Mouse (Mus musculus) spleen, postnatal 36 days (tissue): ENCODE data around the gene Tacc2.
"Not testable (repeated sequence)": the region's sequence is repeated elsewhere in the genome, so short reads cannot be mapped to it uniquely, and the experiment has no call there.

Source experiments
- DNase-seq, 2 experiments: peaks; one replicate each; pipeline ENCODE4 v3.0.0; 2022; ENCODE audit warnings: low spot score in 2 of 2, mixed read lengths in 1 of 2

Gene Tacc2

DNA sequence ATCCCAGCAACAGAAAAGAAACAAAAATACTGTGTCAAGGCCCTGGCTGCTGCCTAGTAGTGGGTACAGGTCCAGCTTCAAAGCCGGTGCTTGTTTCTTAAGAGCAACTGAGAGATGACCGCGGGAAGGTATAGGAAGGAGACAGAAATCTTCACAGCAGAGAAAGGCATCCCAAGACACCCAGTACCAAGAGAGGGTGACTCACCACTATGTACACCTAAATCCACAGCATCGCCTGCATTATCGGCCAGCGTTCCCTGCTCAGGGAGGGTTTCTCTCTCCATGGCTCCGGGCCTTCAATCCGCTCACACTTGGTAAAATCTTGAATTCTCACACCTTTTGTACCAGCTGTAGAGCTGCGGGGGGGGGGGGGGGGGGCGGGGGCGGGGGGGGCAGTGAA lies 4.4 kb upstream of the Tacc2 start, which contains the start of gene Nsmce4a:
Gene Nsmce4a, minus strand, starts transcription at position 298 of the 400 bp plus-strand sequence.
- no peak for DNase-seq

DNA sequence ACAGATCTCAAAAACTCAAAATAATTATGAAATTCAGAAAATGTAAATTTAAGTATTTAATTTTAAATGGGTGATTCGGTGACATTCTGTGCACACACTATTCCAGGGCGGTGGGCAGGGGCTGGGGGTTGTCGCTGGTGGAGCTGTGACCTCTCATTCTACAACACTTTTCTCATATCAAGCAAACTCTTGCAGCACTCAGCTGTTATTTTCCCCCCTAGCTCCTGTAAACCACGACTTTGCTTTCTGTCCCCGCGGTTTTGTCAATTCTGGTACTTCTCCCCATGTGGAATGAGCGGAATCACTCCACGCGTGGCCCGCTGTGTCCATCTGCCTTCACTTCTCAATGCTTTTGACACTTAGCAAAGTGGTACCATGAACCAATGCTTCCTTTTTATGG lies 3.5 kb upstream of the Tacc2 start:
- DNase-seq: no peak

DNA sequence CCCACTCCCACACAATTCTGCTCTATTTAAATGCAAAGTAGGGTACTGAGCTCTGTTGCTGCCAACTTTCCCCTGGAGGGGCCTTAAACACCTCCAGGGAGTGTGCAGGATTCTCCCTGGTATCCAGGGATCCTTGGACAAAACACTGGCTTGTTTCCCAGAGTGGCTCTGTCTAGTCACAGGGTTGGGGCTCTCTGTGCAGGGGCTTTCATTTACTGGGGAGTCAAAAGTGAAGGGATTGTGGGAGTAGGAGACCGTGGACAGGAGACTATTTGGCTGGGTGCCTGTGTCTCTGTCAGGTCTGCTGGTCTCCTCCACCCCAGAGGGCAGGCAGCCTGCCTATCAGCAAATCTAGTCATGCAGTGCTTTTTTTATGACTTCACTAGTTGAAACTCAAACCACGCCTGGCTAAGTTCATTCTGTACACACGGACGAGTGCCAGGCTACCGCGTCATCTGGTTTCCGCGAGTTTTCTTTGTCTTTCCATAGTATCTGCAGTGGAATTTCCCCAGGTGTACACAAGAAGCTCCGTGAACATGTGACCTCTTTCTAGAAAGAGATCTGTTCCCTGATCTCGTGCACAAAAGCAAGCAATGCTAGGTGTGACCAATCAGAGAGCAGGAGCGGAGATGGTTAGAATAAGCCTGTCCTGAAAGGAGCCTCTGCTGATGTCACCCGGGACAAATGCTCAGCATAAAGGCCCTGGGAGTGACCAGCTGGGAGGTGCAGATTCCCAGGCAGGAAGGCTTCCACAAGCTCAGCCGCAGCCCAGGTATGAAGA lies 2.8 kb upstream of the Tacc2 start:
- no peak for DNase-seq

DNA sequence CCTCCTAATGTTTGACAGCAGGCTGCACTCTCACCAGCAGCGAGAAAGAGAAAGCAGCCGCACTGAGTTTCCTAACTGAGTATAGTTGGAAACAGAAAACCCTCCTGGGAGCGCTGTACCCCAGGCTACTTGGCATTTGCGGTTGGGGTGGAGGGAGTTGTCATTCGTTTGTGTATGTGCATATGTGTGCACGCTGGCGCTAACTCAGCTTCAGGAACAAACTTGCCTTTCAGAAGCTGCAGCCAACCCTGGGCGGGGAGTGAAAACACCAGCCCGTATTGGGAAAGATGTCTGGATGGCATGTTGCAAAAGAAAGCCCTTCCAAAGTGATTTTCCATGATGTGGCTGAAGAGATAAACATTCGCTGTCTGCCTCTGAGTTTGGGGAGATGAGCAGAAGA lies 257 bp upstream of the Tacc2 start:
- no peak for DNase-seq

DNA sequence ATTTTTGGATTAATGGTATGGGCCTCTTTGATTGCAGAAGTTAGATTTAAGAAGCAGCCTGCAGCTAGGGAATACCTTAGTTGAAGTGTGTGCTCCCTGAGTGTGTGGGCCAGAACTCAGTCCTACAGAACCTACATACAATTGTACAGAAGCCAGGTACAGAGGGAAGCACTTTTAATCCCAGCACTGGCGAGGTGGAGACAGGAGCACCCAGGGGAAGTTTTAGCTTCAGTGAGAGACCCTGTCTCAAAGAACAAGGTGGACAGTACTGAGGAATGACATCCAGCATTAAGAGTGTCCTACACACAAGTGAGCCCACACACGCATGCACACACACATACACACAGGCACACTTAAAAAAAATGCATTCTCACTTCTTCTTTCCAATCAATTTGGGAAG lies 828 bp downstream of the Tacc2 start:
- DNase-seq: no peak

DNA sequence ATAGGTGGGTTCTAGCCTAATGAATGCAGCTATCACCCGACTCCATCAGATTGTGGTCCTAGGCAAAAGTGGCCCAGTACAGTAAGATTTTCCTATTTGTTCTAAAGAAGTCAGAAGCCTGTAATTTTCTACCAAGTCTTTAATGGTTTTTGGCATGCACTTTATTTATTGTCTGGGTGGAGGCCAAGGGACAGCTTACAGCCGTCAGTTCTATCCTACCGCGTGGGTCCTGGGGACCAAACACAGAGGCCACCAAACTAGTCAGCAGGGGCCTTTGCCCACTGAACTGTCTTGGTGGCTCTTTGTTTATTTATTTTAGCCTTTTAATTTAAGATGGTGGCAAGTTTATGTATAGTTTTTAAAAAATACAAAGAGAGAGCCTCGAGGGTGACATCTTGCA lies 1.4 kb downstream of the Tacc2 start:
- DNase-seq: no peak

DNA sequence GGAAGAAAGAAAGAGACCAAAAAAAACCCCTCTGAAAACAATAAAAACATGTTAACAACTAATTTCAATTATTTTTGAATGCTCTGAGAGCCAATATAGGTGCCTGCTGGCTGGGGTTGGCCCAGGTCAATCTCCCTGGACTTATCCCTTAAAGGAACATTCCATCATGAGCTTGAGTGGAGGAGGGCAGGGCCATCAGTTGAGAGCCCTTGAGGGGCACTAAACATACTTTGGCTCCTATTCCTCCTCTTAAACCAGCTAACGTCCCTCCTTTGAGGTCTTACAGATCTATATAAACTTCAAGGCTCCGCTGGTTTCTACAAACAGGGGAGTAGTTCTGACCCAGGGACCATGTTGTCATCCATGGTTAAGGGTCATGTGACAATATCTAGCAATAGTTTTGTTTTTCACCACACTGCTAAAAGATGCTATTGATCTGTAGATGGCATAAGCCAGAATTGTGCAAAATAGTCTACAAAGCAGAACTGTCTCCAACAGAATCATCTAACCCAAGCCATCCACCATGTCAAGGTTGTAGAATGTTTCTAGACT lies 9.4 kb downstream of the Tacc2 start:
- DNase-seq: no peak

DNA sequence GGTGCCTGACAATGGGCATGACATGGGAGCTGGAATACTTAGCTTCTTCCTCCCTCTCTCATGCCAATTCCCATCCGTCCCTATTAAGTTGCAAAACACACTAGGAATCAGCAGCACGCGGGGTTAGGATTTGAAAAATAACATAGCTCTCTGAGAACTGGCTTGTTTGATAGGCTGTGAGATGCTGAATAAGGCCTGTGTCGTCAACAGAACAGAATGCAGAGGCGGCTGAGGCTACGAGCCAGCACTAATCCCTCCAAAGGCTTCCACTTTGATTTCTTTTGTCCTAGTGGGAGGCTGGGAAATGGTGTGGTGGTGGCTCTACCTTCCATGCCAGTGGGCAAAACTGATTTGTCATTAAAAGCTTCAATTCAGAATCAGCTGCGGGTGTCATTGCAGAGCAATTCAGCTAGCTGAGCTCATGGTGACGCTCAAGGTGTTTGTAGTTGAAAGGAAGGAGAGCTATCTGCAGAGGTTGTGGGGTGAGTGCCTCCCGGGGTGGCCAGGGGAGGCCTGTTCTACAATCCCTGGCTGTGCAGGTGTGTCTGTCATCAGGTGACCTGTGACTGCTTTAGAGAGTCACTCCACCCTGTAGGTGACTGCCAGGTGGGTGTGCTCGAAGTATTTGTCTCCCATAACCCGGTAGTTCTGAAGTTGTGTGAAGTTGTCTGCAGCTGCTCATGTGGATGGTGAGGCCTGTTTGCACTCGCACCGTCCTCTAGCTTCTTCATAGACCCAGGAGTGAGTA lies 13.0 kb downstream of the Tacc2 start:
- DNase-seq: no peak

DNA sequence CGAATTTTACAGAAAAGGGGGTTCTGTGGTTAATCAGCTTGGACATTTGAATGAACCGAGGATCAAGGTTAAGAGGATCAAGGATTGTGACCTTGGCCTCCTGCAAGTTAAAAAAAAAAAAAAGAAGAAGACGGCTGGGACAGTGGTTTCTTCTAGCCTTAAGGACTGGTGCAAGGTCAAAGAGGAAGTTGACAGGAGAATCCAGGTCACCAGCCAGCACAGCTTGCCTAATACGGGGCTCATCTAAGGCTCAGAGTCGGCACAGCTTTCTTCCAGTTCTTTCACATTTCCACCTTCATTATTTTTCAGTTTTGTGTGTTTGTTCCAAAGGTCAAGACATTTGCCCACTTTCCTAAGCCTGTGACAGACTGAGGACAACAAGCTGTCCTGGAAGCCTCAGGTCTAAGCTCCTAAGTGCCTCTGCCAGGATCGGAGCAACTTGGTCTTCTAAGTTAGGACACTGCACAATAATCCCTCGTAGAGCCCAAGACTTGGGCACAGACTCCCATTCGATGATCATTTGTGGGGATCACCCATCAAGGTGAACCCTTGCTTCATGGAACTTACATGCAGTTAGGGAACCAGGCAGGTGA lies 13.7 kb downstream of the Tacc2 start:
- no peak for DNase-seq

DNA sequence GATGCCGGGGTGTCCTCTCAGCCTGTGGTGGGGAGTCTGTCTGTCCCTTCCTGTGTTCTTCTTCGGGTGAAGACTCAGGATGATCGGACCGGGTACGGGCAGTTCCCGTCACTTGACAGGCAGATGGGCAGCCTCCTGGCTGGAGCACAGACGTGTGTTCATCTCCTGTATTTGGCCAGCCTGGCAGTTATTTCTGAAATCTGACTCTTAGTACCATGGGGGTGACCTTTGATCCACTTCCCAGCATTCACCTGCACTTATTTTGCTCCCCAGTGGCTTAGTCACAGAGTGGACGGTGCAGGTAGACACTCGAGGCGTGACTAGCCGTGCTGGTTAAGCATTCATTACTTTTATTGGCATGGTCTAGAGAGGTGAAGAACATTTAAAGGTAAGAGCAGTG lies 15.7 kb downstream of the Tacc2 start:
- DNase-seq: not testable (repeated sequence)

DNA sequence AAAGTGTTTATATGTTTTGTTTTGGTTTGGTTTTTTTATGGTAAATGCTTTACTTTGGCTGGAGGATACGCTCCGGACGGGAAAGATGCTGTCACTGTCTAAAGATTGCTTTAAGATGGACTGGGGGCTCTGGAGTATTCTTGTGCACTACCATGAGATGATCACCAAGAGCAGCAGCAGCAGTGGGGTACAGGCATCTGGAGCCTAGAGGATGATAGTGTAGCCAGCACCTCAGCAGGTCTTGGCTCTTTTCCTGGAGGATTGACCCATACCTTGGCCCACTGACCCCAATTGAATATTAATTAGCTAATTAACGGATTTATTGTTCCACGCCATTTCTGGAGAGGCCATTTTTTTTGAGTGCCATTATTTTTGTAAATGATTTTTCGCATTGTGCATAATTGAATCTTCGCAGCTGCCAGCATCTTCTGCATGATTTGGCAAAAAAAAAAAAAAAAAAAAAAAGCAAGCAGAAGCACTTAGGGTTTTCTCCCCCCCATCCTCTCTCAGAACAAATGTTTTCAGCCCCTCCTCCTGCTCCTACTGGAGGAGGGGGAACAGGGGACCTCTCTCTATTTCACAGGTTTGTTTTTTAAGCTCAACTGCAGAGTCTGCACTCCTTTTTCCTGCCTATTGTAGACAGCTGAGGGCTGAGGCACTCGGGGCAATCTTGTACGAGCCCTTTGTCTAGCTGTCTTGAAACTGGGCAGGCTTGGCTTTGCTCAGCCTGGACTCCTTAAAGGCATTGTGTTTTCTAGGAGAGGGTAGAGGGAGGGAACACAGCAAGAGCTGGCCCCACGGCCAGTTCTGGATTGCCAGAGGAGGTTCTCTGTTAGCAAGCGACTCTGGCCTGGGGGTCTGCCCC lies 16.4 kb downstream of the Tacc2 start:
- DNase-seq: not testable (repeated sequence)

DNA sequence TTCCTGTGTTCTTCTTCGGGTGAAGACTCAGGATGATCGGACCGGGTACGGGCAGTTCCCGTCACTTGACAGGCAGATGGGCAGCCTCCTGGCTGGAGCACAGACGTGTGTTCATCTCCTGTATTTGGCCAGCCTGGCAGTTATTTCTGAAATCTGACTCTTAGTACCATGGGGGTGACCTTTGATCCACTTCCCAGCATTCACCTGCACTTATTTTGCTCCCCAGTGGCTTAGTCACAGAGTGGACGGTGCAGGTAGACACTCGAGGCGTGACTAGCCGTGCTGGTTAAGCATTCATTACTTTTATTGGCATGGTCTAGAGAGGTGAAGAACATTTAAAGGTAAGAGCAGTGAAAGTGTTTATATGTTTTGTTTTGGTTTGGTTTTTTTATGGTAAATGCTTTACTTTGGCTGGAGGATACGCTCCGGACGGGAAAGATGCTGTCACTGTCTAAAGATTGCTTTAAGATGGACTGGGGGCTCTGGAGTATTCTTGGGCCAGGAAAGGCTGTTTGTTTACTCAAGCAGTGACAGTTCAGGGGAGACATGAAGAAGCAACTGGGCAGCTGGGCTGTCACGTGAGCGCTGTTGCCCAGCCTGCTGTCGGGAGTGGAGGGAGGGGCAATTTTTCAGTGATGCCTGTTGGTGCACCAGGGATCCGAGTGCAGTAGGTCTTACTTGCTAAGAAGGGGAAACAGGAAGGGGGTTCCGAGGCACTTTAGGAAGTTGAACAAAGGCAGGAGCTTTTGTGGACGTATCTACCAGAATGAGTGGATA lies 19.0 kb downstream of the Tacc2 start:
- not testable (repeated sequence) for DNase-seq

DNA sequence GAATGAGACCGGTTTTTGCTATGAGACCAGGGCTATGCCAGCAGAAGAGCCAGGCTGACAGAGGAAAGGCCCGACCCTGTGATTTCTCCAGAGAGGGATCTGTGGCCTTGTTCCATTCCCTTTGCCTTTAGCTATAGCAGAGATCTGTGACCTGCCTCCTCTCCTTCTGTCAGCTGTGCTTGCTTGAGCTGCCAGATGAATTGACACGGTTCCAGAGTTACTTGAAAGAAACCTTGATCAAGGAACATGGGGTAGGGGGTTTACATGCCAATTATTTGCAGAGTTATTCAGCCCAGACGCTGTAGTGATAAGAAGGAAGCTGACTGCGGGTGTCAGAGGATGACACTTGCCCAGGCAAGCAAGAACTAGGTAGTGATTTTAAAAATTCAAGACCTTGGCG lies 20.3 kb downstream of the Tacc2 start:
- no peak for DNase-seq

DNA sequence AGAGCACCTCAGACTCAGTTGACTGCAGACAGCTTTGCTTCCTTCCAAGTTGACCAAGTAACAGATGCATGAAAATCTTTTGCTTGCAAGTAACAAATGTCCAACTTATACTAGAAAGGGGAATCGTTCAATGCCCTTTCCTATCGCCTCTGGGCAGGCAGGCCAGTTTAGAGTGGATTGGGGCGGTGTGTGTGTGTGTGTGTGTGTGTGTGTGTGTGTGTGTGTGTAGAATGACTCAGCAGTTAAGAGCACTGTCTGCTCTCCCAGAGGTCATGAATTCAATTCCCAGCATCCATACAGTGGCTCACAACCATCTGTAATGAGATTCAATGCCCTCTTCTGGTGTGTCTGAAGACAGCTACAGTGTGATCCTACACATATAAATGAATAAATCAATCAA lies 22.8 kb downstream of the Tacc2 start:
- no peak for DNase-seq

DNA sequence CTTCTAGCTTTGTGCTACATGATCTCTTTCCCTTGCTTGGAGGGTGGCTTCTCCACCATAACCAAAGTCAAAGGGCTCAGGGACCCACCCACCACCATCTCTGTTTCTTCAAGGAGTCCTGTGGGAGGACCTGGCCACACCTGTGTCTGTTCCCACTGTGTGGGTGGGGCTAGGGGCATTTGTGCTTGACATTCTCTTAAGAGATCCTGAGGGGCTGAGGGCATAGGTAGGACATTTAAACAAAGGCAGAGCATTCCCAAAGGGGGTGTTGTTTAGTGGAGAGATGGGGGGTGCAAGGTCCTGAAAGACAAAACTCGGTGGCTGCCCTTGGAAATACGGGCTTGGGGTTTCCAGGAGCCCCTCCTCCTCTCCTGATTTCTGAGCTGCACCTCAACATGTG lies 23.3 kb downstream of the Tacc2 start:
- no peak for DNase-seq

DNA sequence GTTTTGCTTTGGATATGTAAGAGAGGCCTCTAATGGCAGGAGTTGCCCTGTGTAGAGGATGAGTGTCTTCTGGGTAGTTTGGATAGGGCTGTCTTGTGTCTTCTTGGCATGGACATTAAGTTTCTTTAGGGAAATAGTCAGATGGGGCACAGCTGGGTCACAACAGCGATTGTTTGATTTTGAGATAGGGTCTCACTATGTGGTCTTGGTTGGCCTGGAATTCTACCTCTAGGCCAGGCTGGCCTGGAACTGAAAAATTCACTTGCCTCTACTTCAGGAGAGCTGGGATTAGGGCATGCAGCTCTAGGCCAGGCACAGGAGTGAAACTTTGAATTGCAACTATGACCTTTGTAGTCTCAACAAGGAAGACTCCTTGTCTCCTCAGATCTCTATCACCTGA lies 25.6 kb downstream of the Tacc2 start:
- DNase-seq: no peak

DNA sequence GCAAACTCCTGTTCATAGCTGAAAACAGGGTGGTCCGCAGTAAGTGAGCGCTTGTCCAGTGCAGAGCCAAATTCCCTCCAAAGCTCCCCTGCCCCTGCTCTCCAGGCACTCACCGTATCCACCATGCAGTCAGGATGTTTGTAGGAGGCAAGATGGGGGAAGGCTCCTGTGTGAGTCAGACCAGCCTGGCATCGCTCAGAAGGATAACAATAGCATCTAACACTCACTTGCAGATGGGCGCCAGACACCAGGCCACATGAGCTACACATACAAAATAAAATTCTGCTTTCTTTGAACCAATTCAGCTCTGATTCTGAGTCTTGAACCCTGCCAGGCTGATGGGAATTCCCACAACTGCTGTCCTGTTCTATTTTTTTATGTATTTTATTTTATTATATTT lies 26.3 kb downstream of the Tacc2 start:
- no peak for DNase-seq

DNA sequence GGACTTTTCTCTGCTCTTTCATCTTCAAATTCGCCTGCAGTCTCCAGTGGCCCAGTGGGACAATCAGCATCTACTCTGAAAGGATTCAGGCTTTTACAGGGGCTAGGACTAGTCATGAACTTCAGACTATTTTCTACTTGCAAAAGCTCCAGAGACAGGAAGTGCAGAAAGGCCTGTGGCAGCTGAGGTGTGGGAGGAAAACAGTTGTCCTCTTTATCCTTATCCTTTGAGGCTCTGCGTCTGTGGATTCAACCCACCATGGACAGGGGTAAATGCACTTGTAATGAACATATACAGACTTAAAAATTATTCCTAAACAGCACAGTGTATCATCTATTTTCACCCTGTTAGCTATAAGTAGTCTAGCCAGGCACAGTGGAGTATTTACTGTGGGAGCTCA lies 27.2 kb downstream of the Tacc2 start:
- no peak for DNase-seq

DNA sequence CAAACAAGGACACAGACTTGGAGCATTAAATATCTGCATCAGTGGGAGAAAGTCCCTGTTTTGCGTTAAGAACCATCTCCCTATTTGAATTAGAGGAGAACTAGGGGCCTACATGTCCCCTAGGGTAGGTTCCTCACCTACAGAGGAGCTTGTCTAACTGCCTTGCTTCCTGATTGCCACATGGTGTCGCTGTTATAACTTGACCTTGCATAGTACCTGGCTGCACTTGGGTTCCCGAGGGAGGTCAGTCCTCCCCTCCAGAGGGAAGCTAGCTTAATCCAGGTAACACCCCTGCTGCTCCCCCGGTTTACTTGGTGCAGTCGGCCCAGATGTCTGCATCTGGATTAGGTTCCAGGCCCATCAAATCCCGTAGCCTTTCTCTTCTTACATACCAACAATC lies 27.9 kb downstream of the Tacc2 start:
- no peak for DNase-seq

DNA sequence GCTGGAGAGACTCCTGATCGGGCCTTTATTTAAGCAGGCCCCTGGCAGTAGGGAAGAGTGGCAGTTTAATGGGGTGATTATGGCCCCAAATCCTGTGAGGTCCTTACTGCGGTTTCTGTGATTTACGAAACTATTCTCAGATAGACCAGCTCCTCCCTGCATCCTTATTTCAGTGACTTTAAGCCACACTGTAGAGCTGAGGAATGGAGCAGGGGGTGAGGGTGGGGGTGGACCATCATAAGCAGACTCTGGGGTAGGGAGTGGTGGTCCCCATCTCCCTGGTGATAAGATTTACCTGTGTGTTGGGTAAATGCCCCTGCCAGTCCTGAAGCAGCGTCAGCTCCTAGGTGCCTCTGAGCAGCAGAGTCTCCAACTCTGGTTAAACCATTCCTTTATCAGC lies 29.7 kb downstream of the Tacc2 start:
- no peak for DNase-seq

DNA sequence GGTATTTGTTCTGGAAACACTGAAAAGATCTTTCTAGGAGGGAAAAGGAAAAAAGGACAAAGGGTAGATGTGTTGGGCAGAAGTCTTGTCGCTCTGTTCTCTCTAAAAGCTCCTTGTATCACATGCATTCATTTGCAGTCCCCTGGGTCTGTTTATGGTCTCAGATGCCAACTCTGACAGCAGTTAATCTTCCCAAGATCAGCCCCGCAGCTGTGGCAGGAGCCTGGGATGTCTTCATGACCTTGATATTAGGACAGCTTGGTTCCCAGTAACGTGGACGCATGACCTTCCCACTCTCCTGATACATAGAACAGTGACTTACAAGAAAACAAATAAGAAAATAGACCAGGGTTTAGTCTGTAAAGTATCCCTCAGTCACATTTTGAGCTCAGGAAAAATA lies 36.7 kb downstream of the Tacc2 start:
- no peak for DNase-seq
